Mouse (Mus musculus) CH12.LX (cell line): ENCODE data around the gene Plscr1. TPM values are rescaled to one million over a fixed set of nuclear protein-coding genes. Genes with fewer than 3 reads are reported as not detected.

Experiments used
- DNase-seq: peaks from one replicate; pipeline ENCODE4 v3.0.0-alpha.2; 2013; ENCODE audit errors: extremely low read depth
- H3K27ac ChIP-seq: 2 replicates; pipeline ENCODE4 v1.5.1; 2012; ENCODE audit warnings: low read depth, mild to moderate bottlenecking, control low read depth, moderate library complexity; ENCODE audit not compliant: insufficient read depth
- H3K27me3 ChIP-seq: replicated peaks from 2 replicates; pipeline ENCODE3; 2012; ENCODE audit warnings: inconsistent platforms
- H3K36me3 ChIP-seq, 2 experiments: replicated peaks in 1 of 2; 2 replicates each; pipeline versions ENCODE3 to v1.6.1; 2012; ENCODE audit warnings: inconsistent platforms in 1 of 2, low read length in 1 of 2, mild to moderate bottlenecking in 1 of 2, mixed read lengths in 1 of 2, moderate library complexity in 1 of 2; ENCODE audit not compliant: control insufficient read depth in 1 of 2, insufficient read depth in 1 of 2
- H3K4me1 ChIP-seq, 2 experiments: 2 replicates each; pipeline ENCODE4 v1.6.1; 2012; ENCODE audit warnings: inconsistent platforms in 1 of 2, moderate library complexity in 1 of 2; ENCODE audit not compliant: insufficient read depth in 2 of 2, control insufficient read depth in 1 of 2
- H3K4me2 ChIP-seq: 2 replicates; pipeline ENCODE4 v1.6.1; 2012; ENCODE audit warnings: low read depth, mild to moderate bottlenecking, control low read depth; ENCODE audit not compliant: poor library complexity, insufficient read depth, severe bottlenecking
- H3K4me3 ChIP-seq, 3 experiments: fragments of 150-350 bp in 1 of 3; sonication (generic) in 1 of 3; replicated peaks in 1 of 3; 2 replicates each; pipeline versions ENCODE3 to v1.5.1; 2011 to 2012; ENCODE audit warnings: low read depth in 2 of 3, low read length in 2 of 3, mild to moderate bottlenecking in 2 of 3, moderate library complexity in 2 of 3, control low read depth in 1 of 3, improper control_type of control experiment in 1 of 3, inconsistent platforms in 1 of 3, mixed read lengths in 1 of 3; ENCODE audit not compliant: poor library complexity in 1 of 3
- H3K79me2 ChIP-seq: replicated peaks from 2 replicates; pipeline ENCODE4 v1.6.1; 2012; ENCODE audit warnings: mild to moderate bottlenecking, moderate library complexity; ENCODE audit not compliant: control insufficient read depth, poor library complexity, insufficient read depth, severe bottlenecking; ENCODE audit errors: extremely low read depth
- H3K9ac ChIP-seq: 2 replicates; pipeline ENCODE4 v1.6.1; 2012; ENCODE audit warnings: low read depth, mild to moderate bottlenecking, control low read depth, moderate library complexity; ENCODE audit not compliant: insufficient read depth
- H3K9me3 ChIP-seq: replicated peaks from 2 replicates; pipeline ENCODE3; 2012; ENCODE audit warnings: low read length, inconsistent platforms, mixed read lengths
- BHLHE40 ChIP-seq: IDR thresholded peaks from 2 replicates; pipeline ENCODE4 v1.6.1; 2011; ENCODE audit warnings: mild to moderate bottlenecking, low read depth, low read length, improper control_type of control experiment
- CTCF ChIP-seq, 2 experiments: IDR thresholded peaks in 1 of 2; conservative IDR thresholded peaks in 1 of 2; 2 replicates each; pipeline ENCODE4 v1.5.1; 2011 to 2012; ENCODE audit warnings: low read depth in 2 of 2, low read length in 2 of 2, improper control_type of control experiment in 1 of 2, inconsistent platforms in 1 of 2, mild to moderate bottlenecking in 1 of 2, moderate library complexity in 1 of 2
- E2F4 ChIP-seq: IDR thresholded peaks from 2 replicates; pipeline ENCODE4 v1.6.1; 2011; ENCODE audit warnings: low read depth, low read length, improper control_type of control experiment; ENCODE audit not compliant: insufficient replicate concordance
- ETS1 ChIP-seq: conservative IDR thresholded peaks from 2 replicates; pipeline ENCODE4 v1.6.1; 2012; ENCODE audit warnings: low read depth, mild to moderate bottlenecking, inconsistent platforms, low read length, improper control_type of control experiment, moderate library complexity
- GABPA ChIP-seq: IDR thresholded peaks from 2 replicates; pipeline ENCODE4 v1.6.1; 2012; ENCODE audit warnings: low read depth, low read length, improper control_type of control experiment, inconsistent platforms; ENCODE audit not compliant: insufficient replicate concordance
- HCFC1 ChIP-seq: IDR thresholded peaks from 2 replicates; pipeline ENCODE4 v1.6.1; 2012; ENCODE audit warnings: low read depth, mild to moderate bottlenecking, inconsistent platforms, low read length, improper control_type of control experiment
- JUN ChIP-seq: IDR thresholded peaks from 2 replicates; pipeline ENCODE4 v1.6.1; 2011; ENCODE audit warnings: low read depth, mild to moderate bottlenecking, low read length, improper control_type of control experiment, moderate library complexity; ENCODE audit not compliant: insufficient read depth
- KAT2A ChIP-seq: IDR thresholded peaks from 2 replicates; pipeline ENCODE4 v1.6.1; 2012; ENCODE audit warnings: low read length, improper control_type of control experiment, inconsistent platforms; ENCODE audit not compliant: insufficient replicate concordance
- MAFK ChIP-seq: IDR thresholded peaks from 2 replicates; pipeline ENCODE4 v1.6.1; 2011; ENCODE audit warnings: low read length, improper control_type of control experiment; ENCODE audit not compliant: insufficient replicate concordance
- MAZ ChIP-seq: IDR thresholded peaks from 2 replicates; pipeline ENCODE4 v1.6.1; 2012; ENCODE audit warnings: low read depth, mild to moderate bottlenecking, inconsistent platforms, low read length, improper control_type of control experiment, moderate library complexity
- MXI1 ChIP-seq: IDR thresholded peaks from 2 replicates; pipeline ENCODE4 v1.6.1; 2011; ENCODE audit warnings: mild to moderate bottlenecking, low read depth, low read length, improper control_type of control experiment
- MYC ChIP-seq: IDR thresholded peaks from 2 replicates; pipeline ENCODE4 v1.6.1; 2011; ENCODE audit warnings: low read depth, mild to moderate bottlenecking, improper control_type of control experiment, low read length
- NELFE ChIP-seq: IDR thresholded peaks from 2 replicates; pipeline ENCODE4 v1.6.1; 2011; ENCODE audit warnings: low read depth, low read length, improper control_type of control experiment
- NRF1 ChIP-seq: IDR thresholded peaks from 2 replicates; pipeline ENCODE4 v1.6.1; 2014; ENCODE audit warnings: low read depth, mild to moderate bottlenecking, inconsistent platforms, low read length, improper control_type of control experiment, moderate library complexity
- PAX5 ChIP-seq: IDR thresholded peaks from 2 replicates; pipeline ENCODE4 v1.6.1; 2012; ENCODE audit warnings: low read length, inconsistent platforms, mixed read lengths
- POLR2AphosphoS2 ChIP-seq: IDR thresholded peaks from 2 replicates; pipeline ENCODE4 v1.6.1; 2011; ENCODE audit warnings: low read depth, low read length, improper control_type of control experiment
- RAD21 ChIP-seq: IDR thresholded peaks from 2 replicates; pipeline ENCODE4 v1.6.1; 2011; ENCODE audit warnings: low read depth, mild to moderate bottlenecking, low read length, improper control_type of control experiment, moderate library complexity
- SIN3A ChIP-seq: IDR thresholded peaks from 2 replicates; pipeline ENCODE4 v1.6.1; 2012; ENCODE audit warnings: low read length, improper control_type of control experiment, inconsistent platforms
- SMC3 ChIP-seq: IDR thresholded peaks from 2 replicates; pipeline ENCODE4 v1.6.1; 2011; ENCODE audit warnings: low read depth, low read length, improper control_type of control experiment
- TCF12 ChIP-seq: IDR thresholded peaks from 2 replicates; pipeline ENCODE4 v1.6.1; 2014; ENCODE audit warnings: low read depth, mild to moderate bottlenecking, inconsistent platforms, low read length, improper control_type of control experiment
- UBTF ChIP-seq: IDR thresholded peaks from 2 replicates; pipeline ENCODE4 v1.6.1; 2012; ENCODE audit warnings: low read depth, mild to moderate bottlenecking, inconsistent platforms, low read length, improper control_type of control experiment, moderate library complexity
- ZC3H11A ChIP-seq: IDR thresholded peaks from 2 replicates; pipeline ENCODE4 v1.6.1; 2012; ENCODE audit warnings: low read depth, mild to moderate bottlenecking, inconsistent platforms, low read length, improper control_type of control experiment
- ZNF384 ChIP-seq: IDR thresholded peaks from 2 replicates; pipeline ENCODE4 v1.6.1; 2012; ENCODE audit warnings: low read depth, low read length, improper control_type of control experiment, inconsistent platforms
- dilution Hi-C: fragments of 300-500 bp; cut with MboI; formaldehyde crosslinking; loops from 2 replicates; pipeline ENCODE4 v1.14.3; 2020; ENCODE audit warnings: low sequenced_read_pairs; ENCODE audit not compliant: extremely low pct_unique_long_range_greater_than_20kb, extremely low pct_ligation_motif_present
- in situ Hi-C: fragments of 300-500 bp; cut with MboI; formaldehyde crosslinking; loops from 3 replicates; pipeline ENCODE4 v1.14.3; 2019; ENCODE audit warnings: low sequenced_read_pairs, low pct_ligation_motif_present, low pct_unique_long_range_greater_than_20kb, mixed read lengths
- polyA plus RNA-seq: library from polyadenylated mRNA; unstranded; fragments of >175 nt; gene quantifications from 2 replicates; pipeline ENCODE4 v1.2.1, GENCODE M21; 2012; ENCODE audit warnings: low read depth; ENCODE audit not compliant: insufficient read length
- total RNA-seq, 2 experiments: library from RNA; depleted of rRNA; stranded (reverse); fragments of 300-350 nt in 1 of 2; fragments of >200 nt in 1 of 2; gene quantifications; 2 replicates each; pipeline ENCODE4 v1.2.3; 2012 to 2014

Gene Plscr1
- total and polyA plus RNA-seq, 3 experiments = 194 to 489 (median 403) TPM

DNA sequence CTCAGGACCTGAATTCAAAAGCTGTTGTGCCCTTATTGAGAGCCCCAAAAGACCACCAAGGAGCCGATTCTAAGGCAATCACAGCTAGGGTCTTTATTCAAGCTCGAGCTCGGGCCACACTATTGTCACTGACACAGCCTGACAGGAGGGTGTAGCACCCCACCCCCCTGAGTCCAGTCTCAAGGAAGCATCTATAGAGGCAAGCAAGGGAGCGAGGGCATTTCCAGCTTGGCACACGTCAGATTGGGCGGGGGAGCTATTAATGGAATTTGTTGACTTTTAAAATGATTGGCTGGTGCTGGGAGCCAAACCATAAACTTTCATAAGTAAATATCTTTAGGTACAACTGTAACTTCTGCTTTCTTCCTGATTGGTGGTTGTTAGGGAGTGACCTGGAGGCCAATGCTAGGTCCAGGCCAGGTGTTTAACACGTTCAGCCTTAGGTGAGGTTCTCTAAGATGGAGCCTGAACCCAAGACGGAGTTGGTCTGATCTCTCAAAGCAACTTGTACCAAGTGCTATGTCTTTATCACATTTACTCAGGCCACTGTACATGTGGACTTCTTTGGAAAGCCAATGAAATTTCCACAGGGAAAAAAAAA, 56.2 kb downstream of the Plscr1 start:
- Histone ChIP-seq H3K27ac (no peak overlapping the region), H3K9ac (no peak overlapping the region), H3K79me2 (no peaks in the 10 kb centered on the region), H3K27me3 (no peaks in the 10 kb centered on the region), H3K4me1 (peaks cover 6 to 19% of the 10 kb centered on the region in 2 experiments), H3K36me3 (no peaks in the 10 kb centered on the region), H3K4me3 (no peak overlapping the region), H3K9me3 (no peaks in the 10 kb centered on the region), H3K4me2 (0 out of 2 replicates have a peak overlapping the region, but pooled peaks have one; percentile 3)
- in situ Hi-C loops (no loop called here), dilution Hi-C loops (no loop called here)
- TF ChIP-seq ZNF384 = no peak
- TF ChIP-seq TCF12 = no peak
- TF ChIP-seq SIN3A = no peak
- no peak for TF ChIP-seq POLR2AphosphoS2
- TF ChIP-seq CTCF (conservative IDR thresholded peaks at IDR 0.05 in 1 of 2, IDR thresholded peaks at IDR 0.05 in 1 of 2; ENCODE audit: low read depth in 2 of 2, low read length in 2 of 2) = no peak
- TF ChIP-seq MAFK = no peak
- no peak for TF ChIP-seq MYC
- TF ChIP-seq NELFE = no peak
- TF ChIP-seq HCFC1 = no peak
- TF ChIP-seq NRF1 = no peak
- no peak for TF ChIP-seq GABPA
- TF ChIP-seq ZC3H11A = no peak
- no peak for TF ChIP-seq KAT2A
- TF ChIP-seq MAZ = no peak
- TF ChIP-seq UBTF = no peak
- no peak for TF ChIP-seq BHLHE40
- TF ChIP-seq JUN = no peak
- TF ChIP-seq MXI1 = no peak
- TF ChIP-seq ETS1 = no peak
- TF ChIP-seq SMC3 = no peak
- no peak for DNase-seq

DNA sequence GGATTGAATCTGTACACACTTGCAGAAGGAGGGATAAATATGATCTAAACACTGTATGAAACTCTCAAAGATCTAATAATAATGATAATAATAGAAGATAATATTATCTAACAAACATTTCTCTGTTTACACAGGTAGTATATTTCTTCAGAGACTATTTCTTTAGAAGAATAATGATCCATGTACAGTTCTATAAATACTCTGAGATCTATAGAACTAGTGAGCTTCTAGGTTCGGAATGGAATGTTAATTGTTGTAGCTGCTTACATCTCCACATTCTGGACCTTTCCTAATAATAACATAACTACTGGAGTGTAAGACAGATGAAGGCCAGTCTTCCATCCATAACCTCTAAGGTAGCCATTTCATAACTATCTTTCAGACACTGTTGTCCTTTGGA, 59.5 kb downstream of the Plscr1 start, which contains the start of gene 1700057G04Rik:
Gene 1700057G04Rik (plus strand): TSS at position 301 of the 400 bp plus-strand sequence.
- no peak for DNase-seq
- TF ChIP-seq CTCF (conservative IDR thresholded peaks at IDR 0.05 in 1 of 2, IDR thresholded peaks at IDR 0.05 in 1 of 2; ENCODE audit: low read depth in 2 of 2, low read length in 2 of 2) = no peak
- TF ChIP-seq PAX5 = no peak
- TF ChIP-seq ZNF384 = no peak
- no peak for TF ChIP-seq RAD21
- no peak for TF ChIP-seq E2F4
- no peaks in the 10 kb centered on the region for H3K9me3 ChIP-seq
- H3K27me3 ChIP-seq = no peaks in the 10 kb centered on the region
- no peak within 1 kb of the TSS for H3K9ac ChIP-seq
- no peaks in the 10 kb centered on the region for H3K36me3 ChIP-seq
- no peak within 1 kb of the TSS for H3K4me3 ChIP-seq
- H3K79me2 ChIP-seq = no peaks in the 10 kb centered on the region
- no peak within 1 kb of the TSS for H3K4me2 ChIP-seq
- H3K27ac ChIP-seq = no peak within 1 kb of the TSS
- H3K4me1 ChIP-seq = peaks cover 6 to 19% of the 10 kb centered on the region in 2 experiments
- in situ Hi-C loops (no loop called here), dilution Hi-C loops (no loop called here)
